Mouse (Mus musculus): Measurements from ENCODE around the gene Cdkal1.

- TF ChIP-seq EP300 (IDR thresholded peaks at IDR 0.05; ENCODE audit: low read depth) (no peak), CTCF (IDR thresholded peaks at IDR 0.05; ENCODE audit: low read depth) (no peak)
Observed at GRCm38 (mm10) chr13:29514071-29514470, 341.4 kb downstream of the Cdkal1 start.

Data from liver, postnatal 0 days (tissue).